Mouse (Mus musculus) hindbrain, postnatal 0 days (tissue): ENCODE results near the gene Srgap3. TPM values are rescaled to one million over a fixed set of nuclear protein-coding genes. Genes with fewer than 3 reads are reported as not detected.
A peak's percentile ranks its signal among the peaks of the same experiment; 100 is the strongest.

Experiments
- ATAC-seq: fragments of 200-750 bp; cut with Nextera tagmentation; 2 replicates; pipeline ENCODE4 v1.8.0; 2017; ENCODE audit warnings: mild to moderate bottlenecking, moderate TSS enrichment, moderate library complexity
- DNase-seq: peaks from one replicate; pipeline ENCODE4 v3.0.0-alpha.2; 2015; ENCODE audit warnings: low spot score
- H3K27ac ChIP-seq: fragments of 300-500 bp; sonication (generic); 2 replicates; pipeline ENCODE4 v1.5.1; 2014; ENCODE audit warnings: mild to moderate bottlenecking
- H3K27me3 ChIP-seq: fragments of 300-500 bp; sonication (generic); 2 replicates; pipeline ENCODE4 v1.6.1; 2014; ENCODE audit warnings: low read length, mixed read lengths; ENCODE audit not compliant: insufficient read depth
- H3K36me3 ChIP-seq: fragments of 300-500 bp; sonication (generic); 2 replicates; pipeline ENCODE4 v1.6.1; 2014; ENCODE audit warnings: low read length, mixed read lengths; ENCODE audit not compliant: insufficient read depth
- H3K4me1 ChIP-seq: fragments of 300-500 bp; sonication (generic); 2 replicates; pipeline ENCODE4 v1.6.1; 2014; ENCODE audit warnings: antibody characterized with exemption, low read length, mixed read lengths; ENCODE audit not compliant: insufficient read depth
- H3K4me2 ChIP-seq: fragments of 300-500 bp; sonication (generic); 2 replicates; pipeline ENCODE4 v1.6.1; 2014; ENCODE audit warnings: low read depth, mild to moderate bottlenecking, low read length, moderate library complexity, mixed read lengths
- H3K4me3 ChIP-seq: fragments of 300-500 bp; sonication (generic); 2 replicates; pipeline ENCODE4 v1.5.1; 2014; ENCODE audit warnings: low read length
- H3K9ac ChIP-seq: fragments of 300-500 bp; sonication (generic); replicated peaks from 2 replicates; pipeline ENCODE4 v1.6.1; 2014; ENCODE audit warnings: mild to moderate bottlenecking, low read length, moderate library complexity, mixed read lengths
- H3K9me3 ChIP-seq: fragments of 300-500 bp; sonication (generic); 2 replicates; pipeline ENCODE4 v1.6.1; 2016; ENCODE audit warnings: low read length, mixed read lengths
- CTCF ChIP-seq: IDR thresholded peaks from 2 replicates; pipeline ENCODE4 v1.5.1; 2016; ENCODE audit warnings: antibody characterized with exemption, control low read depth, low read depth
- WGBS: fragments of 180-500 bp; shearing (Covaris S2); extraction: QIAGEN DNeasy Blood & Tissue Kit; methylation state at CpG from one replicate; pipeline ENCODE4 v1.1.7; 2014; 5-methylcytosine and 5-hydroxymethylcytosine counted together
- polyA plus RNA-seq: library from polyadenylated mRNA; unstranded; fragments of >200 nt; fragmentation: Nextera tagmentation; extraction: Ambion mirVana; gene quantifications from 2 replicates; pipeline ENCODE4 v1.2.1, GENCODE M21; 2015
- total RNA-seq: library from RNA; depleted of rRNA; stranded (reverse); fragments of >200 nt; gene quantifications from 2 replicates; pipeline ENCODE4 v1.2.3, GENCODE M21; 2014

The Srgap3 gene
- total and polyA plus RNA-seq, 2 experiments from 2014 or later: 23.7 to 55.8 TPM

DNA sequence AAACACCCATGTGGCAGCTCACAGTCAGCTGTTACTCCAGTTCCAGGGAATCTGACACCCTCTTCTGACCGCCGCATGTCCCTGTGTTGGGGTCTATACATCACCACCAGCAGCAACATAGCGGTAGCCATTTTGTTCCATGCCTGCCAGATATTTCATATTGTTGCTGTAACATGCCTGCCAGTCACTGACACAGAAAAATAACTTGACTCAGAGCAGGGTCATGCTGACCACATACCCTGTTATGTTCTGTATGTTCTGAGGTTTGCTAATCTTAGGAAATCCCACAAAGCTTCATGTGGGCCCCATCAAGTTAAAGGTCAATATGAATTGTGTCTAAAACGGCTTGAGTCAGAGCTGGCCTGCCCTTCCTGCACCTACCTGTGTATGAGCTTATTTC, 30.2 kb upstream of the Srgap3 start:
- Histone ChIP-seq H3K4me2 (no peak overlapping the region), H3K4me3 (no peak overlapping the region), H3K9me3 (no peaks in the 10 kb centered on the region), H3K9ac (no peak overlapping the region), H3K27me3 (no peaks in the 10 kb centered on the region), H3K4me1 (peaks cover 11% of the 10 kb centered on the region), H3K36me3 (no peaks in the 10 kb centered on the region), H3K27ac (no peak overlapping the region)
- WGBS: 56% methylated on average over 4 of the region's 4 CpGs
- TF ChIP-seq CTCF: no peak
- no peak for ATAC-seq
- no peak for DNase-seq

DNA sequence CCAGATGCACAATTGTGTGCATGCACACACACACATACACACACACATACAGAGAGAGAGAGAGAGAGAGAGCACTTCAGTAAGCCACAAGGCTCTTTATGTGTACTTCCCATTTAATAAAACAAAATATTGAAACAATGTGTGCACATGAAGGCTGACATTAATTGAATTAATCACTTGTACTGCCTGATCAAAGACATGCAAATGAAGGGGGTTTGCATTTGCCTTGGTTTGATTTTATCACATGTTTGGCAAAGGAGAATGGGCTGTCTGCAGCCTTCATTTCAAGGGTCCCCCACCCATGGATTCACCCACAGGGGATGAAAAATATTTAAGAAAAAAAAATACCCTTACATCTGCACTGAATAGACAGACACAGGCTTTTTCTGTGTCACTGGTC, 29.5 kb upstream of the Srgap3 start:
- ATAC-seq (no peak), DNase-seq (no peak)
- Histone ChIP-seq H3K27me3 (no peaks in the 10 kb centered on the region), H3K9ac (no peak overlapping the region), H3K4me3 (no peak overlapping the region), H3K4me1 (peaks cover 18% of the 10 kb centered on the region), H3K9me3 (no peaks in the 10 kb centered on the region), H3K36me3 (no peaks in the 10 kb centered on the region), H3K27ac (no peak overlapping the region), H3K4me2 (no peak overlapping the region)
- no peak for TF ChIP-seq CTCF

DNA sequence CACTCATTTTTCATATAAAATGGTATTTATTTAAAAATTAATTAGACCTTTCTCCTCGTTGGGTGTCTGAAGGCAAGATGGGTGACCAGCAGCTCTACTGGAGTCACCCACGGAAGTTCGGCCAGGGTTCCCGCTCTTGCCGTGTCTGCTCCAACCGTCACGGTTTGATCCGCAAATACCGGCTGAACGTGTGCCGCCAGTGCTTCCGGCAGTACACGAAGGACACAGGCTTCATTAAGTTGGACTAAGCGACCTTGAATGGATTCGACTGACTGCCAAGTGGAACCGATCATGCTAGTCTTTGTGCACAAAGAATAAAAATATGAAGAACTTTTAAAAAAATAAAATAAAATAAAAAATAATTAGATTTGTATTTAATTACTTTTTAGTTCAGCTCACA, 29.1 kb upstream of the Srgap3 start:
- Histone ChIP-seq H3K9ac (no peak overlapping the region), H3K9me3 (no peaks in the 10 kb centered on the region), H3K27me3 (no peaks in the 10 kb centered on the region), H3K4me1 (peaks cover 20% of the 10 kb centered on the region), H3K4me2 (no peak overlapping the region), H3K4me3 (no peak overlapping the region), H3K36me3 (no peaks in the 10 kb centered on the region), H3K27ac (no peak overlapping the region)
- ATAC-seq (no peak), DNase-seq (no peak)
- 46% methylated on average over 16 of the region's 16 CpGs for WGBS
- TF ChIP-seq CTCF: no peak

- Histone ChIP-seq H3K36me3 (no peaks in the 10 kb centered on the region), H3K9me3 (no peaks in the 10 kb centered on the region), H3K9ac (no peak overlapping the region), H3K27me3 (no peaks in the 10 kb centered on the region), H3K4me3 (no peak overlapping the region), H3K4me2 (0 out of 2 replicates have a peak overlapping the region, but pooled peaks have one; percentile 10), H3K27ac (peak overlapping the region; percentile 64), H3K4me1 (peaks cover 20% of the 10 kb centered on the region)
- ATAC-seq (no peak), DNase-seq (peak; percentile 46)
- no peak for TF ChIP-seq CTCF
- 37% methylated on average over 19 of the region's 19 CpGs for WGBS
These were observed 27.0 kb upstream of the Srgap3 start for GRCm38 (mm10) chr6:112973786-112974720.

GRCm38 (mm10) chr6:112972858-112973631, 26.0 kb upstream of the Srgap3 start:
- H3K9me3 ChIP-seq: no peaks in the 10 kb centered on the region
- no peak overlapping the region for H3K9ac ChIP-seq
- H3K27me3 ChIP-seq: no peaks in the 10 kb centered on the region
- TF ChIP-seq CTCF: no peak
- H3K4me1 ChIP-seq: peaks cover 20% of the 10 kb centered on the region
- peak; percentile 92 for ATAC-seq
- DNase-seq: peak; percentile 84
- no peaks in the 10 kb centered on the region for H3K36me3 ChIP-seq
- 8% methylated on average over 18 of the region's 18 CpGs for WGBS
- peak overlapping the region; percentile 70 for H3K27ac ChIP-seq
- no peak overlapping the region for H3K4me3 ChIP-seq
- H3K4me2 ChIP-seq: peak overlapping the region; percentile 29; the same call in 1 of the 2 replicates

DNA sequence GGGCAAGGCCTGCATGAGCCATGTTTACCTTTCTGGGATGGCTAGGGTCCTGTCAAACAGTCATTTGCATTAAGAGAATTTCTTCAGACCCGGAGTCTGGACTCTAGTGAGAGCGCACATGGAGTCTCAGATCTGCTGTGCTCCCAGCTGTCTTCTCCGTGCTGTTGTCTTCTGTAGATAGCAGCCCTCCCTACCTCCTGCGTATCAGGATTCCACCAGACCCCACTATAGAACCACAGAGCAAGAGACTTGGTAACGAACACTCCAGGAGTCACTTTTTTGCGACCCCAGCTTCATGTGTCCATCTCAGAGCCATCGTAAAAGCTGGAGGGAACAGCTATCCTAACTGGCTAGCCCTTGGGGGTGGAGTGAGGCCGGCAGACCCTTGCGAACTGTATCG, 25.1 kb upstream of the Srgap3 start:
- H3K9ac ChIP-seq: no peak overlapping the region
- no peak for ATAC-seq
- 0 out of 2 replicates have a peak overlapping the region, but pooled peaks have one; percentile 16 for H3K4me2 ChIP-seq

More for the DNA sequence above, 25.1 kb upstream of the Srgap3 start:
- H3K4me1 ChIP-seq: peaks cover 20% of the 10 kb centered on the region
- no peak for DNase-seq
- H3K9me3 ChIP-seq: no peaks in the 10 kb centered on the region
- TF ChIP-seq CTCF: no peak
- H3K27me3 ChIP-seq: no peaks in the 10 kb centered on the region
- no peaks in the 10 kb centered on the region for H3K36me3 ChIP-seq
- peak overlapping the region; percentile 70 for H3K27ac ChIP-seq
- H3K4me3 ChIP-seq: no peak overlapping the region
- 28% methylated on average over 10 of the region's 10 CpGs for WGBS
